Mouse (Mus musculus): ENCODE data around the gene Ank2.

- TF ChIP-seq POLR2AphosphoS5 (IDR thresholded peaks at IDR 0.05; ENCODE audit: insufficient replicate concordance, low read depth, low read length) (no peak), CTCF (IDR thresholded peaks at IDR 0.05; ENCODE audit: low read depth, low read length) (no peak), GATA1 (IDR thresholded peaks at IDR 0.05; ENCODE audit: borderline replicate concordance, low read length) (no peak)
Observed at GRCm38 (mm10) chr3:127139638-127140037, 359.5 kb downstream of the Ank2 start.

Measured in G1E (cell line).